Mouse (Mus musculus) hematopoietic stem cell, adult 5-6 weeks (primary cell): Measurements from ENCODE around the gene Creg2. TPM values are rescaled to one million over a fixed set of nuclear protein-coding genes. Genes with fewer than 3 reads are reported as not detected.

Source experiments
- ATAC-seq, 2 experiments: fragments of 125-278 bp in 1 of 2; replicated peaks in 1 of 2; 2 replicates each; pipeline ENCODE4 v1.8.0; 2016 to 2017; ENCODE audit warnings: inconsistent platforms in 2 of 2, mild to moderate bottlenecking in 2 of 2, moderate number of reproducible peaks in 2 of 2, low read depth in 1 of 2, moderate TSS enrichment in 1 of 2; ENCODE audit not compliant: low FRiP score in 2 of 2, poor library complexity in 2 of 2, severe bottlenecking in 2 of 2, insufficient read depth in 1 of 2, low TSS enrichment in 1 of 2
- total RNA-seq: library from RNA; stranded (forward); fragments of 172-1452, 232-1000 nt; gene quantifications from 2 replicates; pipeline ENCODE4 v1.2.3, GENCODE M21; 2017

Creg2 gene
- total RNA-seq, result not detected in 2 replicates

DNA sequence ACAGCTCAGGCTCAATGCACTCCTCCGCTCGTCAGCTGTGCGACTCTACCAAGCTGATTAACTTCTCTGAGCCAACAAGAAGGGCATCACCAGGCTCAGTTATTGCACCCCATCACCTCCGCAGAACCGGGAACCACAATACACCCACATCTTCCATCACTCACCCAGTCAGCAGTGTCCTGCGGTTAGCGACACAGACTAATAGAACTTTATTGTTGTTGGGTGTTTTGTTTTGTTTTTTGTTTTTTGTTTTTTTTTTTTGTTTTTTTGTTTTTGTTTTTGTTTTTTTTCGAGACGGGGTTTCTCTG lies at the start of gene Creg2:
Gene Creg2 (minus strand): TSS at position 234 of the 308 bp plus-strand sequence.
- peak in 1 of 2 experiments; percentile 41; a peak in 1 of 4 replicates for ATAC-seq

DNA sequence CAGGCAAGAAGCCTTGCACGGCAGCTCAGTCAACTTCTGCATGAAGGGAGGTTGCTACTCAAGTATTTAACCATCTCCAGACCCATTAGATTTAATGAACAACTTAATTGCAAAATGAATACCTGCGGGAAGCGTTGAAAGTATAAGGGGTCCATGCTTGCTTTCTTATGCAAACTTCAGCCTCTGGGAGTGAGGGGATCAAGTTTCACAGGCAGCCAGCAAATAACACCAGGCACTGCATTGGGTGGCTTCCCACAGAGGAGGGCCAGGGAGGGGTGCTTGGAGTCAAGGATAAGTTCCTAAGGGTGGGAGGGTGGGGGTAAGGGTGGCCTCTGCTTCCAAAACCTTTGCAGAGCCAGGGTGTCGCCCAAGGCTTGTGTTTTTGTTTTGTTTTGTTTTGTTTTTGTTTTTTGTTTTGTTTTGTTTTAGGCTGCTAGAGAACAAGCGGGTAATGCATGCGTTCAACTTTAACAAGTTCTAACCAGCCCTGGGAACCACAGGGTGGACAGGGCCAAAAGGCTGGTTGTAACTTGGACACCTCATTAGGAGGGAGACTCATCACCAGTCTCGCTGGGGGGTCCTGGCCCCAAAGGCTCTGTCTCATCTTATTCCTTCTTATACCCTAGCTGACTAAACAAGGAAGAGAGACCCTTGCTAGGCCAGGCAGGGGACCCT lies 49.5 kb upstream of the Creg2 start:
- no peak for ATAC-seq

- 0 out of 4 replicates have a peak, but pooled peaks of 1 of the 2 experiments have one; percentile 22 for ATAC-seq
Observed at GRCm38 (mm10) chr1:39698456-39698855, 47.2 kb upstream of the Creg2 start.

GRCm38 (mm10) chr1:39695198-39695597 lies 43.9 kb upstream of the Creg2 start:
- no peak for ATAC-seq

- ATAC-seq, result no peak
Observed at GRCm38 (mm10) chr1:39694756-39695155, 43.5 kb upstream of the Creg2 start.

DNA sequence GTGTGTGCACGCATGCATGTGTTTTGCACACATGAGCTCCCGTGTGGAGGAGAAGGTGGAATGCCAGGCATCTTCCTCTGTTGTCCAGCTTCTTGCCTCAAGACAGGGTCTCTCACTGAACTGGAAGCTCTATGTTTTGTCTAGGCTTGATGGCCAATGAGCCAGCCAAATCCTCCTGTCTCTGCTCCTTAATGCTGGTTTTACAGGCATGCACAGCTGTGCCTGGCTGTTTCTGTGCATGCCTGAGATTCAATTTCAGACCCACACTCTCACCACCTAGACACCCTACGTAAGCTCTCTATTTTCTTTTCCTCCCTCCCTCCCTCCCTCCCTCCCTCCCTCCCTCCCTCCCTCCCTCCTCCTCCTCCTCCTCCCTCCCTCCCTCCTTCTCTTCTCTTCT lies 40.7 kb upstream of the Creg2 start:
- ATAC-seq, result no peak

GRCm38 (mm10) chr1:39691061-39691460 lies 39.8 kb upstream of the Creg2 start:
- ATAC-seq, result no peak

- no peak for ATAC-seq
Observed at GRCm38 (mm10) chr1:39688573-39688972, 37.3 kb upstream of the Creg2 start.

- ATAC-seq, result no peak
Observed at GRCm38 (mm10) chr1:39687279-39687678, 36.0 kb upstream of the Creg2 start.

DNA sequence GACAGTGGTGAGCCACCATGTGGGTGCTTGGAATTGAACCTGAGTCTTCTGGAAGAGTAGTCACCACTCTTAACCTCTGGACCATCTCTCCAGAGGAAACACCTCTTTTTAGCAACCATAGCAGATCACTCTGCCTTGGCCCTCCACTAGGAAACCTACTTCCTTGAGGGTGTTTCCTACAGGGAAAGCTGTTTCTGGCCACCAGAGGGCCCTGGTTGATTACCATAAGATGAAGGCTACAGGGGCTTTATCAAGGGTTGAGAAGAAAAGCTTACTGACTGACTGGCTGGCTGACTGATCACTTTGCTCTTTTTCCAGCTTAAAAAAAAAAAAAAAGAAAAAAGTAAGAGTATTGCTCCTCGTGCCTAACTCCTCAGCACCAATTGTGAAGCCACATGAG lies 34.6 kb upstream of the Creg2 start:
- ATAC-seq, result peak; percentile 68 to 73

GRCm38 (mm10) chr1:39681638-39682037 lies 30.4 kb upstream of the Creg2 start:
- no peak for ATAC-seq

GRCm38 (mm10) chr1:39680546-39680945 lies 29.3 kb upstream of the Creg2 start:
- no peak for ATAC-seq

GRCm38 (mm10) chr1:39678883-39679282 lies 27.6 kb upstream of the Creg2 start:
- no peak for ATAC-seq

GRCm38 (mm10) chr1:39676221-39676876 lies 25.1 kb upstream of the Creg2 start:
- ATAC-seq, result no peak

- no peak for ATAC-seq
Observed at GRCm38 (mm10) chr1:39672362-39673105, 21.3 kb upstream of the Creg2 start.

DNA sequence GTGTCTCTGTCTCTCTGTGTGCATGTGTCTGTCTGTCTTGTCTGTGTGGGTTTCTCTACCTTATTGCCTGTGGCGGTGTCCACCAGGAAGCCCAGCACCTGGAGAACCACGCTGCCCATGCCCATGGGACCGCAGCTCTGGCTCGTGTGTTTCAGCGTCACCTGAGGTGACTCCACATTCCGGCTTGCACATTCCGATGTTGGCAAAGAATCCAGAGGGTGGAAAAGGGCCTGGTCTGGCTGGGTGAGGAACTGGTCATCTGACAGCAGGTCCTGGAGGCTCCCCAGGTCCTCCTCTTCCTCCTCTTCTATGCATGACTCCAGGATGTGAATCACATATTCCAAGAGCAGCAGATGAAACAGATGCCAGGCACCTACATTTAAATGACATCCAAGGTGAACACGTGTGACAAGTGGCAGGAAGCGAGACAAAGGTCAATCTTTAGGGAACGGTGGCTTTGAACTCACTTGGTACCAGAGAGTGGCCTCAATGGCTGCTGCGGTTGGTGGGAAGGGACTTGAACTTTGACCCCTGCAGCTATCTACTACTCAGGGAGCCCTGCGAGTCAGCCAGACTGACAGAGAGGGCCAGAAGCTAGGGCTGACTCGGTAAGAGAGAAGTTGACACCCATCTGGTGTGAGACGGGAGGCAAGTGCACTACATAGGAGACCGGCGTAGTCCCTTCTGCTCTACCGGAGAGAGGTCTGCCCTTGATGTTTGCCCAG lies 19.1 kb upstream of the Creg2 start:
- no peak for ATAC-seq

- ATAC-seq, result no peak
Observed at GRCm38 (mm10) chr1:39666751-39667252, 15.5 kb upstream of the Creg2 start.
